Mouse (Mus musculus) liver, embryonic 14.5 days (tissue): ENCODE measurements around the gene Gjc1. TPM values are rescaled to one million over a fixed set of nuclear protein-coding genes. Genes with fewer than 3 reads are reported as not detected.

Source experiments
- ATAC-seq: fragments of 200-750 bp; cut with Nextera tagmentation; 2 replicates; pipeline ENCODE4 v1.8.0; 2017; ENCODE audit warnings: moderate number of reproducible peaks, mild to moderate bottlenecking, moderate library complexity; ENCODE audit not compliant: insufficient read depth
- DNase-seq, 3 experiments: peaks; one replicate each; pipeline ENCODE4 v3.0.0-alpha.2; 2012 to 2013; ENCODE audit warnings: low read depth in 3 of 3, low spot score in 3 of 3
- H3K27ac ChIP-seq: fragments of 300-500 bp; sonication (generic); 2 replicates; pipeline ENCODE4 v1.5.1; 2014; ENCODE audit warnings: moderate library complexity, mild to moderate bottlenecking, control low read depth, inconsistent platforms
- H3K27me3 ChIP-seq: fragments of 300-500 bp; sonication (generic); 2 replicates; pipeline ENCODE4 v1.6.1; 2014; ENCODE audit warnings: mild to moderate bottlenecking, low read length, moderate library complexity; ENCODE audit not compliant: control insufficient read depth, insufficient read depth
- H3K36me3 ChIP-seq: fragments of 300-500 bp; sonication (generic); replicated peaks from 2 replicates; pipeline ENCODE4 v1.6.1; 2014; ENCODE audit warnings: low read depth; ENCODE audit not compliant: control insufficient read depth, insufficient read depth
- H3K4me1 ChIP-seq, 2 experiments: fragments of 200-500 bp in 1 of 2; fragments of 300-500 bp in 1 of 2; sonication (generic) in 1 of 2; replicated peaks; 2 replicates each; pipeline ENCODE4 v1.6.1; 2012 to 2014; ENCODE audit warnings: antibody characterized with exemption in 1 of 2, inconsistent platforms in 1 of 2, low read length in 1 of 2; ENCODE audit not compliant: control insufficient read depth in 2 of 2, insufficient read depth in 2 of 2
- H3K4me2 ChIP-seq: fragments of 300-500 bp; sonication (generic); 2 replicates; pipeline ENCODE4 v1.6.1; 2014; ENCODE audit warnings: low read depth, mild to moderate bottlenecking, control low read depth, moderate library complexity
- H3K4me3 ChIP-seq, 2 experiments: fragments of 200-500 bp in 1 of 2; fragments of 300-500 bp in 1 of 2; sonication (generic) in 1 of 2; 2 replicates each; pipeline ENCODE4 v1.5.1; 2012 to 2014; ENCODE audit warnings: low read depth in 2 of 2, low read length in 2 of 2, mild to moderate bottlenecking in 2 of 2, control low read depth in 1 of 2, inconsistent platforms in 1 of 2, moderate library complexity in 1 of 2; ENCODE audit not compliant: insufficient read depth in 1 of 2
- H3K9ac ChIP-seq: fragments of 300-500 bp; sonication (generic); replicated peaks from 2 replicates; pipeline ENCODE4 v1.6.1; 2014; ENCODE audit warnings: mild to moderate bottlenecking, control low read depth, moderate library complexity
- H3K9me3 ChIP-seq: fragments of 300-500 bp; sonication (generic); 2 replicates; pipeline ENCODE4 v1.6.1; 2016; ENCODE audit warnings: low read length, mixed read lengths; ENCODE audit not compliant: control insufficient read depth
- CTCF ChIP-seq: IDR thresholded peaks from 2 replicates; pipeline ENCODE4 v1.5.1; 2016; ENCODE audit warnings: antibody characterized with exemption, low read depth, control low read depth
- EP300 ChIP-seq: IDR thresholded peaks from 2 replicates; pipeline ENCODE4 v1.6.1; 2016; ENCODE audit warnings: antibody characterized with exemption, low read depth
- WGBS: fragments of 180-500 bp; shearing (Covaris S2); extraction: QIAGEN DNeasy Blood & Tissue Kit; methylation state at CpG from one replicate; pipeline ENCODE4 v1.1.7; 2014; ENCODE audit not compliant: insufficient replicate concordance; 5-methylcytosine and 5-hydroxymethylcytosine counted together
- polyA plus RNA-seq, 2 experiments: library from polyadenylated mRNA; depleted of rRNA in 1 of 2; stranded (reverse) in 1 of 2; unstranded in 1 of 2; fragments of >200 nt; fragmentation: Nextera tagmentation in 1 of 2; extraction: Ambion mirVana in 1 of 2; gene quantifications; 2 replicates each; pipeline versions ENCODE4 v1.2.1 to v1.2.3; 2012 to 2014

Gjc1 gene
- polyA plus RNA-seq, 2 experiments = 1.1 to 1.7 TPM

- TF ChIP-seq EP300 (no peak), CTCF (no peak)
- Histone ChIP-seq H3K27me3 (no peaks in the 10 kb centered on the region; the same call in 1 of the 2 replicates), H3K36me3 (no peaks in the 10 kb centered on the region), H3K4me2 (no peak overlapping the region), H3K27ac (no peak overlapping the region), H3K4me3 (no peak overlapping the region), H3K9me3 (no peaks in the 10 kb centered on the region), H3K4me1 (no peaks in the 10 kb centered on the region), H3K9ac (no peak overlapping the region)
- no peak for ATAC-seq
- 48% methylated on average over 4 of the region's 4 CpGs for WGBS
- DNase-seq = no peak
Measured at GRCm38 (mm10) chr11:102830276-102830675, 10.8 kb upstream of the Gjc1 start.

- Histone ChIP-seq H3K4me2 (no peak overlapping the region), H3K4me1 (no peaks in the 10 kb centered on the region), H3K9me3 (no peaks in the 10 kb centered on the region), H3K4me3 (no peak overlapping the region), H3K27me3 (peaks cover 4% of the 10 kb centered on the region), H3K9ac (no peak overlapping the region), H3K36me3 (no peaks in the 10 kb centered on the region), H3K27ac (no peak overlapping the region)
- DNase-seq (no peak), ATAC-seq (no peak)
- WGBS = 39% methylated on average over 4 of the region's 4 CpGs
- TF ChIP-seq CTCF (no peak), EP300 (no peak)
Measured at GRCm38 (mm10) chr11:102827097-102827496, 7.6 kb upstream of the Gjc1 start.

DNA sequence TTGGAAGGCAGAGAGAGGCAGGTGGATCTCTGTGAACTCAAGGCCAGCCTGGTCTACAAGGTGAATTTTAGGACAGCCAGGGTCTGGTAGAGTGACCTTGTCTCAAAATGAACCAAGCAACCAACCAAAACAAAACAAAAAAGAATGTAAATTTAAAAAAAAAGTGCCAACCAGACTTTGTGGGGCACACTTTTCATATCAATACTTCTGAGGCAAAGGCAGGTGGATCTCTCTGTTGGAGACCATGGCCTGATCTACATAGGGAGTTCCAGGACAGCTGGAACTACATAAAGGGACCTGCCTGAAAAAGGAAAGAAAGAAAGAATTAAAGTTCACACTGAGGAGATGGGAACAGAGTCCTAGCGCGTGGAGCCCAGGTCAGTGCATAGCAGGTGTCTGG, 7.0 kb upstream of the Gjc1 start:
- no peak for ATAC-seq
- H3K36me3 ChIP-seq = no peaks in the 10 kb centered on the region
- TF ChIP-seq EP300 = no peak
- no peak overlapping the region for H3K4me2 ChIP-seq
- H3K27me3 ChIP-seq = peaks cover 4% of the 10 kb centered on the region
- H3K4me3 ChIP-seq = no peak overlapping the region
- no peaks in the 10 kb centered on the region for H3K4me1 ChIP-seq
- no peak for DNase-seq
- no peaks in the 10 kb centered on the region for H3K9me3 ChIP-seq
- 71% methylated on average over 2 of the region's 2 CpGs for WGBS
- H3K9ac ChIP-seq = no peak overlapping the region
- no peak overlapping the region for H3K27ac ChIP-seq

DNA sequence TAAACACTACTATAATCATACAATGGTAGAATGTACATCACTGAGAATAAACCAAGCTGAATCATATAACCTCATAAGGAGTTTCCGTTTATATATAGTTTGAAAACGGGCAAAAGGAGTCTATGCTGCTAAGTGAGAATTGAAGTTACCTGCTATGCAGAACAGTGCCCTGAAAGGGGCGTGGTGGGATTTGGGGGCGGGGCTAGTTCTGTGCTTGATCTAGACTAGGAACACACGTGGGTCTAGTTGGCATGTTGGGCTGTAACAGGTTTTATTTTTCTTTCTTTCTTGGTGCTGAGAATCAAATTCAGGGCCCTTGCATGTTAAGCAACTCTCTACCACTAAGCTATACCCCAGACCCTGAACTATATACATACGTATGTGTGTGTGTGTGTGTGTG, 1.7 kb upstream of the Gjc1 start:
- DNase-seq = no peak
- H3K27me3 ChIP-seq = peaks cover 56% of the 10 kb centered on the region
- 31% methylated on average over 6 of the region's 6 CpGs for WGBS

DNA sequence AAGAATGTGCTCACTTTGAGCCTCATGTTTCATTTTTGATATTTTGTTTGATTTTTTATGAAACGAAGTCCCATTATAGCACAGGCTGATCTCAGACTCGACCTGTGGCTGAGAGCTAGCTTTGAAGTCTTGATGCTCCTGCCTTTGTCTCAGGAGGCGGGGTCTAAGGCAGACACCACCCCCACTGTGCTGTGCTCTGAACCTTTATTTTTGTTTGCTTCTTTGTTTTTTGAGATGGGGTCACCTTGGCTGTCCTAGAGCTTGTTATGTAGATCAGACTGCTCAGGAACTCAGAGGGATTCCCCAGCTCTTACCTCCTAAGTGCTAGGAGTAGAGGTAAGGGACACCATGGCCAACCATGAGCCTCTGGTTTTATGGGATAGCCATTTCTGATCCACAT, 932 bp upstream of the Gjc1 start:
- ATAC-seq (no peak), DNase-seq (no peak)
- Histone ChIP-seq H3K4me1 (no peaks in the 10 kb centered on the region), H3K27ac (no peak overlapping the region), H3K36me3 (no peaks in the 10 kb centered on the region), H3K4me3 (no peak overlapping the region), H3K9me3 (no peaks in the 10 kb centered on the region), H3K9ac (no peak overlapping the region), H3K4me2 (no peak overlapping the region), H3K27me3 (peaks cover 61% of the 10 kb centered on the region)
- WGBS = 8% methylated on average over 3 of the region's 3 CpGs
- TF ChIP-seq CTCF = no peak
- no peak for TF ChIP-seq EP300

More for the DNA sequence above, 1.7 kb upstream of the Gjc1 start:
- H3K36me3 ChIP-seq = no peaks in the 10 kb centered on the region
- no peak overlapping the region for H3K4me2 ChIP-seq
- TF ChIP-seq EP300 (no peak), CTCF (no peak)
- no peaks in the 10 kb centered on the region for H3K4me1 ChIP-seq
- H3K9me3 ChIP-seq = no peaks in the 10 kb centered on the region
- H3K9ac ChIP-seq = no peak overlapping the region
- H3K4me3 ChIP-seq = no peak overlapping the region
- H3K27ac ChIP-seq = no peak overlapping the region
- no peak for ATAC-seq
